Mouse (Mus musculus) small intestine, adult 2 months (tissue): ENCODE data around the gene Slc35f1.

Experiments used
- CTCF ChIP-seq: fragments of 200-500 bp; IDR thresholded peaks from 2 replicates; pipeline ENCODE4 v1.5.1; 2012; ENCODE audit warnings: low read depth, mild to moderate bottlenecking, control low read depth, inconsistent platforms, low read length, moderate library complexity, mixed read lengths; ENCODE audit not compliant: insufficient replicate concordance, insufficient read length; ENCODE audit errors: extremely low read depth
- POLR2A ChIP-seq: fragments of 200-500 bp; IDR thresholded peaks from 2 replicates; pipeline ENCODE4 v1.6.1; 2012; ENCODE audit warnings: low read depth, mild to moderate bottlenecking, control low read depth, inconsistent platforms, low read length, moderate library complexity

- TF ChIP-seq CTCF (no peak), POLR2A (no peak)
Observed at GRCm38 (mm10) chr10:52940831-52941216, 250.5 kb downstream of the Slc35f1 start.
